Mouse (Mus musculus) brain, embryonic 14.5 days (tissue): Measurements from ENCODE around the gene Ube4a.

Experiments
- CTCF ChIP-seq: fragments of 200-500 bp; IDR thresholded peaks from 2 replicates; pipeline ENCODE4 v1.5.1; 2012; ENCODE audit warnings: inconsistent platforms, mild to moderate bottlenecking, moderate library complexity, borderline replicate concordance; ENCODE audit not compliant: insufficient read depth, insufficient read length; ENCODE audit errors: extremely low read depth
- POLR2A ChIP-seq: fragments of 200-500 bp; IDR thresholded peaks from 2 replicates; pipeline ENCODE4 v1.6.1; 2012; ENCODE audit warnings: mild to moderate bottlenecking, inconsistent platforms, borderline replicate concordance; ENCODE audit not compliant: poor library complexity, insufficient read depth, insufficient read length, severe bottlenecking; ENCODE audit errors: extremely low read depth

GRCm38 (mm10) chr9:44877686-44878085 is 87.7 kb downstream of the Ube4a start:
- TF ChIP-seq POLR2A = no peak
- no peak for TF ChIP-seq CTCF
